Mouse (Mus musculus): Measurements from ENCODE around the gene Ulk3. TPM values are rescaled to one million over a fixed set of nuclear protein-coding genes. Genes with fewer than 3 reads are reported as not detected.
A peak's percentile ranks its signal among the peaks of the same experiment; 100 is the strongest.

The Ulk3 gene
- polyA plus RNA-seq, 1 experiment from 2014 or later: 17.4 TPM

- no peaks in the 10 kb centered on the region for H3K27me3 ChIP-seq (replicated peaks)
- H3K36me3 ChIP-seq: 0 out of 2 replicates have a peak, but pooled peaks cover 7% of the 10 kb centered on the region
- no peak for ATAC-seq (ENCODE audit: insufficient read depth, low FRiP score, low read depth)
- peak overlapping the region; percentile 63 for H3K4me2 ChIP-seq
- peak overlapping the region; percentile 92 for H3K27ac ChIP-seq
- H3K4me1 ChIP-seq: peaks cover 77% of the 10 kb centered on the region
- peak overlapping the region; percentile 14 for H3K4me3 ChIP-seq (replicated peaks)
- no peak overlapping the region for H3K9ac ChIP-seq
- WGBS: 62% methylated on average over 5 of the region's 5 CpGs
- H3K9me3 ChIP-seq: no peaks in the 10 kb centered on the region
Observed at GRCm38 (mm10) chr9:57639661-57640328, 50.5 kb downstream of the Ulk3 start.

GRCm38 (mm10) chr9:57640384-57640783 is 51.1 kb downstream of the Ulk3 start:
- H3K4me1 ChIP-seq: peaks cover 77% of the 10 kb centered on the region
- H3K27me3 ChIP-seq (replicated peaks): no peaks in the 10 kb centered on the region
- peak overlapping the region; percentile 92 for H3K27ac ChIP-seq
- ATAC-seq (ENCODE audit: insufficient read depth, low FRiP score, low read depth): peak; percentile 60
- no peaks in the 10 kb centered on the region for H3K9me3 ChIP-seq
- H3K36me3 ChIP-seq: 0 out of 2 replicates have a peak, but pooled peaks cover 7% of the 10 kb centered on the region
- H3K9ac ChIP-seq: 0 out of 2 replicates have a peak overlapping the region, but pooled peaks have one; percentile 32
- peak overlapping the region; percentile 14 for H3K4me3 ChIP-seq (replicated peaks)
- peak overlapping the region; percentile 63 for H3K4me2 ChIP-seq
- 12% methylated on average over 15 of the region's 15 CpGs for WGBS

GRCm38 (mm10) chr9:57641022-57641421 is 51.8 kb downstream of the Ulk3 start:
- 0 out of 2 replicates have a peak, but pooled peaks cover 7% of the 10 kb centered on the region for H3K36me3 ChIP-seq
- no peaks in the 10 kb centered on the region for H3K27me3 ChIP-seq (replicated peaks)
- H3K9ac ChIP-seq: no peak overlapping the region
- no peaks in the 10 kb centered on the region for H3K9me3 ChIP-seq
- peaks cover 79% of the 10 kb centered on the region for H3K4me1 ChIP-seq
- peak overlapping the region; percentile 14 for H3K4me3 ChIP-seq (replicated peaks)
- ATAC-seq (ENCODE audit: insufficient read depth, low FRiP score, low read depth): no peak
- 81% methylated on average over 1 of the region's 1 CpGs for WGBS
- peak overlapping the region; percentile 63 for H3K4me2 ChIP-seq
- peak overlapping the region; percentile 92 for H3K27ac ChIP-seq

- Histone ChIP-seq H3K27me3 (replicated peaks) (no peaks in the 10 kb centered on the region), H3K36me3 (0 out of 2 replicates have a peak, but pooled peaks cover 7% of the 10 kb centered on the region), H3K4me2 (0 out of 2 replicates have a peak overlapping the region, but pooled peaks have one; percentile 83), H3K4me3 (replicated peaks) (no peak overlapping the region), H3K27ac (peak overlapping the region; percentile 92; the same call in 1 of the 2 replicates), H3K9me3 (no peaks in the 10 kb centered on the region), H3K4me1 (peaks cover 83% of the 10 kb centered on the region), H3K9ac (no peak overlapping the region)
- no peak for ATAC-seq (ENCODE audit: insufficient read depth, low FRiP score, low read depth)
- WGBS: 82% methylated on average over 13 of the region's 13 CpGs
Observed at GRCm38 (mm10) chr9:57641775-57642550, 52.7 kb downstream of the Ulk3 start.

- Histone ChIP-seq H3K27ac (peak overlapping the region; percentile 40; the same call in 1 of the 2 replicates), H3K4me2 (peak overlapping the region; percentile 83), H3K4me1 (peaks cover 74% of the 10 kb centered on the region), H3K9me3 (no peaks in the 10 kb centered on the region), H3K27me3 (replicated peaks) (no peaks in the 10 kb centered on the region), H3K36me3 (0 out of 2 replicates have a peak, but pooled peaks cover 7% of the 10 kb centered on the region), H3K9ac (peak overlapping the region; percentile 16; the same call in 1 of the 2 replicates), H3K4me3 (replicated peaks) (peak overlapping the region; percentile 93)
- WGBS: 63% methylated on average over 9 of the region's 9 CpGs
- no peak for ATAC-seq (ENCODE audit: insufficient read depth, low FRiP score, low read depth)
Observed at GRCm38 (mm10) chr9:57643169-57643855, 54.1 kb downstream of the Ulk3 start.

- WGBS: 33% methylated on average over 7 of the region's 7 CpGs
Observed at GRCm38 (mm10) chr9:57643856-57644180, 54.6 kb downstream of the Ulk3 start.

GRCm38 (mm10) chr9:57644442-57644943 is 55.2 kb downstream of the Ulk3 start:
- Histone ChIP-seq H3K4me2 (peak overlapping the region; percentile 83), H3K9me3 (no peaks in the 10 kb centered on the region), H3K27me3 (replicated peaks) (no peaks in the 10 kb centered on the region), H3K36me3 (0 out of 2 replicates have a peak, but pooled peaks cover 7% of the 10 kb centered on the region), H3K9ac (peak overlapping the region; percentile 95), H3K4me1 (peaks cover 63% of the 10 kb centered on the region), H3K4me3 (replicated peaks) (peak overlapping the region; percentile 93), H3K27ac (peak overlapping the region; percentile 98)
- no peak for ATAC-seq (ENCODE audit: insufficient read depth, low FRiP score, low read depth)
- under 1% methylated on average over 18 of the region's 18 CpGs for WGBS

More at GRCm38 (mm10) chr9:57643856-57644180, 54.6 kb downstream of the Ulk3 start:
- Histone ChIP-seq H3K9me3 (no peaks in the 10 kb centered on the region), H3K36me3 (0 out of 2 replicates have a peak, but pooled peaks cover 7% of the 10 kb centered on the region), H3K4me1 (peaks cover 69% of the 10 kb centered on the region), H3K4me2 (peak overlapping the region; percentile 83), H3K27ac (peak overlapping the region; percentile 40; the same call in 1 of the 2 replicates), H3K4me3 (replicated peaks) (peak overlapping the region; percentile 93), H3K9ac (peak overlapping the region; percentile 16; the same call in 1 of the 2 replicates), H3K27me3 (replicated peaks) (no peaks in the 10 kb centered on the region)
- no peak for ATAC-seq (ENCODE audit: insufficient read depth, low FRiP score, low read depth)

GRCm38 (mm10) chr9:57644944-57645893 is 56.0 kb downstream of the Ulk3 start:
- WGBS: 0% methylated on average over 84 of the region's 85 CpGs
- H3K9ac ChIP-seq: peak overlapping the region; percentile 95
- H3K27ac ChIP-seq: peak overlapping the region; percentile 98
- peak; percentile 80 for ATAC-seq (ENCODE audit: insufficient read depth, low FRiP score, low read depth)
- H3K9me3 ChIP-seq: no peaks in the 10 kb centered on the region
- H3K4me3 ChIP-seq (replicated peaks): peak overlapping the region; percentile 93
- H3K4me2 ChIP-seq: peak overlapping the region; percentile 83
- H3K4me1 ChIP-seq: peaks cover 55% of the 10 kb centered on the region
- H3K27me3 ChIP-seq (replicated peaks): no peaks in the 10 kb centered on the region
- 0 out of 2 replicates have a peak, but pooled peaks cover 7% of the 10 kb centered on the region for H3K36me3 ChIP-seq
